Mouse (Mus musculus): Measurements from ENCODE around the gene A630076J17Rik. TPM values are rescaled to one million over a fixed set of nuclear protein-coding genes. Genes with fewer than 3 reads are reported as not detected.
A peak's percentile ranks its signal among the peaks of the same experiment; 100 is the strongest.

The A630076J17Rik gene
- total and polyA plus RNA-seq, 2 experiments from 2014 or later = not detected

- H3K9ac ChIP-seq = no peak overlapping the region
- H3K4me3 ChIP-seq (ENCODE audit: low read depth, low read length) = no peak overlapping the region
- no peaks in the 10 kb centered on the region for H3K36me3 ChIP-seq (ENCODE audit: insufficient read depth)
- no peak overlapping the region for H3K27ac ChIP-seq (ENCODE audit: low read depth, low read length)
- peaks cover under 1% of the 10 kb centered on the region; the same call in 1 of the 2 replicates for H3K4me1 ChIP-seq (ENCODE audit: insufficient read depth)
- no peaks in the 10 kb centered on the region for H3K27me3 ChIP-seq (ENCODE audit: insufficient read depth, low read length)
- ATAC-seq = no peak
- WGBS = 81% methylated on average over 3 of the region's 3 CpGs
- TF ChIP-seq CTCF (IDR thresholded peaks at IDR 0.05; ENCODE audit: low read depth) = no peak
- no peaks in the 10 kb centered on the region for H3K9me3 ChIP-seq (ENCODE audit: low read length)
- H3K4me2 ChIP-seq (ENCODE audit: low read depth) = no peak overlapping the region
- DNase-seq = no peak
Measured at GRCm38 (mm10) chr3:107255992-107256391, 25.6 kb downstream of the A630076J17Rik start.

GRCm38 (mm10) chr3:107256724-107257123 is 26.3 kb downstream of the A630076J17Rik start:
- WGBS = 69% methylated on average over 7 of the region's 7 CpGs

GRCm38 (mm10) chr3:107257924-107258323 is 27.5 kb downstream of the A630076J17Rik start:
- H3K36me3 ChIP-seq (ENCODE audit: insufficient read depth) = no peaks in the 10 kb centered on the region
- H3K27ac ChIP-seq (ENCODE audit: low read depth, low read length) = peak overlapping the region; percentile 47
- ATAC-seq (peak; percentile 72), DNase-seq (peak; percentile 49)
- H3K4me2 ChIP-seq (ENCODE audit: low read depth) = no peak overlapping the region
- 43% methylated on average over 5 of the region's 5 CpGs for WGBS
- peaks cover 4% of the 10 kb centered on the region; the same call in 1 of the 2 replicates for H3K4me1 ChIP-seq (ENCODE audit: insufficient read depth)
- H3K4me3 ChIP-seq (ENCODE audit: low read depth, low read length) = no peak overlapping the region
- no peaks in the 10 kb centered on the region for H3K9me3 ChIP-seq (ENCODE audit: low read length)
- TF ChIP-seq CTCF (IDR thresholded peaks at IDR 0.05; ENCODE audit: low read depth) = no peak
- no peaks in the 10 kb centered on the region for H3K27me3 ChIP-seq (ENCODE audit: insufficient read depth, low read length)
- no peak overlapping the region for H3K9ac ChIP-seq

More at GRCm38 (mm10) chr3:107256724-107257123, 26.3 kb downstream of the A630076J17Rik start:
- Histone ChIP-seq H3K27me3 (ENCODE audit: insufficient read depth, low read length) (no peaks in the 10 kb centered on the region), H3K4me3 (ENCODE audit: low read depth, low read length) (no peak overlapping the region), H3K36me3 (ENCODE audit: insufficient read depth) (no peaks in the 10 kb centered on the region), H3K9me3 (ENCODE audit: low read length) (no peaks in the 10 kb centered on the region), H3K4me2 (ENCODE audit: low read depth) (no peak overlapping the region), H3K4me1 (ENCODE audit: insufficient read depth) (peaks cover 4% of the 10 kb centered on the region; the same call in 1 of the 2 replicates), H3K9ac (no peak overlapping the region), H3K27ac (ENCODE audit: low read depth, low read length) (no peak overlapping the region)
- DNase-seq = no peak
- no peak for ATAC-seq
- TF ChIP-seq CTCF (IDR thresholded peaks at IDR 0.05; ENCODE audit: low read depth) = no peak

GRCm38 (mm10) chr3:107260956-107261850 is 30.8 kb downstream of the A630076J17Rik start:
- DNase-seq = peak; percentile 17
- TF ChIP-seq CTCF (IDR thresholded peaks at IDR 0.05; ENCODE audit: low read depth) = no peak
- H3K4me3 ChIP-seq (ENCODE audit: low read depth, low read length) = no peak overlapping the region
- 36% methylated on average over 8 of the region's 8 CpGs for WGBS
- H3K27ac ChIP-seq (ENCODE audit: low read depth, low read length) = peak overlapping the region; percentile 29; the same call in 1 of the 2 replicates
- no peaks in the 10 kb centered on the region for H3K27me3 ChIP-seq (ENCODE audit: insufficient read depth, low read length)
- peaks cover 4% of the 10 kb centered on the region; the same call in 1 of the 2 replicates for H3K4me1 ChIP-seq (ENCODE audit: insufficient read depth)
- H3K9me3 ChIP-seq (ENCODE audit: low read length) = no peaks in the 10 kb centered on the region
- H3K36me3 ChIP-seq (ENCODE audit: insufficient read depth) = no peaks in the 10 kb centered on the region
- no peak overlapping the region for H3K9ac ChIP-seq
- peak; percentile 59 for ATAC-seq
- H3K4me2 ChIP-seq (ENCODE audit: low read depth) = no peak overlapping the region

GRCm38 (mm10) chr3:107261851-107262165 is 31.4 kb downstream of the A630076J17Rik start:
- DNase-seq (no peak), ATAC-seq (no peak)
- H3K4me2 ChIP-seq (ENCODE audit: low read depth) = no peak overlapping the region
- H3K36me3 ChIP-seq (ENCODE audit: insufficient read depth) = no peaks in the 10 kb centered on the region
- no peak overlapping the region for H3K27ac ChIP-seq (ENCODE audit: low read depth, low read length)
- H3K9ac ChIP-seq = no peak overlapping the region
- no peaks in the 10 kb centered on the region for H3K9me3 ChIP-seq (ENCODE audit: low read length)
- TF ChIP-seq CTCF (IDR thresholded peaks at IDR 0.05; ENCODE audit: low read depth) = no peak
- WGBS = 21% methylated on average over 7 of the region's 7 CpGs
- peaks cover 4% of the 10 kb centered on the region; the same call in 1 of the 2 replicates for H3K4me1 ChIP-seq (ENCODE audit: insufficient read depth)
- no peaks in the 10 kb centered on the region for H3K27me3 ChIP-seq (ENCODE audit: insufficient read depth, low read length)
- H3K4me3 ChIP-seq (ENCODE audit: low read depth, low read length) = no peak overlapping the region

- Histone ChIP-seq H3K36me3 (ENCODE audit: insufficient read depth) (no peaks in the 10 kb centered on the region), H3K4me2 (ENCODE audit: low read depth) (no peak overlapping the region), H3K9me3 (ENCODE audit: low read length) (no peaks in the 10 kb centered on the region), H3K4me1 (ENCODE audit: insufficient read depth) (no peaks in the 10 kb centered on the region), H3K9ac (no peak overlapping the region), H3K4me3 (ENCODE audit: low read depth, low read length) (no peak overlapping the region), H3K27me3 (ENCODE audit: insufficient read depth, low read length) (no peaks in the 10 kb centered on the region), H3K27ac (ENCODE audit: low read depth, low read length) (no peak overlapping the region)
- 64% methylated on average over 2 of the region's 2 CpGs for WGBS
- ATAC-seq (no peak), DNase-seq (no peak)
- no peak for TF ChIP-seq CTCF (IDR thresholded peaks at IDR 0.05; ENCODE audit: low read depth)
Measured at GRCm38 (mm10) chr3:107266814-107267345, 36.5 kb downstream of the A630076J17Rik start.

GRCm38 (mm10) chr3:107272433-107272832 is 42.0 kb downstream of the A630076J17Rik start:
- ATAC-seq = no peak
- no peaks in the 10 kb centered on the region; the same call in 1 of the 2 replicates for H3K27me3 ChIP-seq (ENCODE audit: insufficient read depth, low read length)
- H3K27ac ChIP-seq (ENCODE audit: low read depth, low read length) = no peak overlapping the region
- no peaks in the 10 kb centered on the region for H3K4me1 ChIP-seq (ENCODE audit: insufficient read depth)
- 95% methylated on average over 3 of the region's 3 CpGs for WGBS
- no peak overlapping the region for H3K9ac ChIP-seq
- DNase-seq = no peak
- H3K36me3 ChIP-seq (ENCODE audit: insufficient read depth) = no peaks in the 10 kb centered on the region
- H3K9me3 ChIP-seq (ENCODE audit: low read length) = no peaks in the 10 kb centered on the region
- no peak overlapping the region for H3K4me3 ChIP-seq (ENCODE audit: low read depth, low read length)
- TF ChIP-seq CTCF (IDR thresholded peaks at IDR 0.05; ENCODE audit: low read depth) = no peak
- H3K4me2 ChIP-seq (ENCODE audit: low read depth) = no peak overlapping the region

All from forebrain, postnatal 0 days (tissue).